Mouse (Mus musculus) v-Abl transformed pro-B cells (cell line): Measurements from ENCODE around the gene 4931422A03Rik.
"Not testable (repeated sequence)": the region's sequence is repeated elsewhere in the genome, so short reads cannot be mapped to it uniquely, and the experiment has no call there.

Source experiments
- in situ Hi-C, 2 experiments: fragments of 400-800 bp; cut with MboI; formaldehyde crosslinking; loops; one replicate each; pipeline ENCODE4 v1.15.1; 2025; ENCODE audit not compliant: unreplicated experiment in 2 of 2

The 4931422A03Rik gene

DNA sequence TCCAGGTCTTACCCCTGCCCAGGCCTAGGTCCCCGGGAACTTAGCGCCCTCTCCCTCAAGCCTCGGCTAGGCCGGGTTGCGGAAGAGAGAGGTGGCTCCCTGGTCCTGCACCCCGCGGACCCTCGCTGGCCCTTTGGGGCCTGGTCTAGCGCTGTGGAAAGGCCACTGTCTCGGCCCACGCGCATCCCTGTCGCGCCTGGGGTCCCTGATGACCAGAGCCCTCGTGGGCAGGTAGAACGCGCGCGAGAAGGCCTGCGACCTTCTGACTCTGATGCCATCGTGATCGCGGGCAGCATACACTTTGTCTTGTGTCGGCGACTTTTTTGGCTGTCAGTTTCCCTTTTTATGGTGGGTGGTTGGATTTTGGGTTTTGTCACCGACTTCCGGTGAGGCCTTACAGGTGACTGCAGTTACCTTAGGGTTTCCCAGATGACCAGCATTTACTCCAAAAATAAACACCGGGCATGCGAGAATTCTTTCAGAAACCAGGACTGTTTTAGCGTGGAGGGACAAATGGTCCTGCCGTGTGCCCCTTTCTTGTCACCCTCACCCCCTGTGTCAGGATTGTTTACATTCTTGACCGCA is at the start of gene 4931422A03Rik:
4931422A03Rik (minus strand) TSS at position 223 of the 585 bp plus-strand sequence.
- in situ Hi-C loops = loop anchor here in 1 of 2 experiments (25.0 kb wide), 1 partner anchor 559 kb away; the partner anchor contains the start of gene Cstf3

DNA sequence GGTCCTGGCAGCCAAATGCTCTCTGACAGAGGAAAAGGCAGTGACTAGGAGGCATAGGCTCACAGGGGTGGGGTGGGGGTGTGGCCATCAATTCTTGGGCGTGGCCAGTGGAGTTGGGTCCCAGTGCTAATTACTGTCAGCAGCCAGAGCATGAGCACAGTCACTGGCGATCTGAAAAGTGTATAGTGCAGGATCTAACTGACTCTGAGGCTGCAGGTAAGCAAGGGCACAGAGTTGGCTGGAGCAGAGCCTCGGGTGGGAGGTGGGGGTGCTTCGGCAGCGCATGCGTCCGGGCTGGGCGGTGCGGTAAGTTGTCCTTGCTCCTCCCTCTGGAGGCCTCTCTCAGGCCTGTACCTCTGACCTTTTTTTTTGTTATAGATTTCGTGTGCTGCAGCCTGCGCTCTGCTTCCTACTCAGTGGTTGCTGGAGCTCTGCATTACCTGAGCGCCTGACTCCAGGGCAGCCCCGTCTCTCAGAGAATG is 41.6 kb upstream of the 4931422A03Rik start, which contains the start of gene Cd59b:
Cd59b (plus strand) TSS at position 146 of the 482 bp plus-strand sequence.
- in situ Hi-C loops = no loop called here

DNA sequence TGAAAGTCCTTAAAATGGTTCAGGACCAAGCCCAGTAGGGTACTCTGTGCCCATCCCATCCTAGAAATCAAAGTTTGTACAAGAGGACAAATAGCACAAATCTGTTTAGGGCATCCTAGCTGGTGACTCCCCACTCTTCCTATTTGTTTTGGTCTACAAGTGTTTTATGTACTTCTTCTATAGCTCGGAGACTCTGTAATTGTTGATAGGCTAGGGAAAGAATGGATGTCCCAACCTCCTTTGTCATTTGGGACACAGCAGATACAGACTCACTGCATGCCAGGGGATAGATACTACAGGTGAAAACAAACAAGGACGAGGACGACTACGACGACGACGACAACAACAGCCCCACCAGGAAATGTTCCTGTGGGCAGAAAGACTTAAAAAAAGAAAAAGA is 40.3 kb upstream of the 4931422A03Rik start, which contains the start of gene Gm10799:
Gm10799 (minus strand) TSS at position 101 of the 400 bp plus-strand sequence.
- in situ Hi-C loops = not testable (repeated sequence)

DNA sequence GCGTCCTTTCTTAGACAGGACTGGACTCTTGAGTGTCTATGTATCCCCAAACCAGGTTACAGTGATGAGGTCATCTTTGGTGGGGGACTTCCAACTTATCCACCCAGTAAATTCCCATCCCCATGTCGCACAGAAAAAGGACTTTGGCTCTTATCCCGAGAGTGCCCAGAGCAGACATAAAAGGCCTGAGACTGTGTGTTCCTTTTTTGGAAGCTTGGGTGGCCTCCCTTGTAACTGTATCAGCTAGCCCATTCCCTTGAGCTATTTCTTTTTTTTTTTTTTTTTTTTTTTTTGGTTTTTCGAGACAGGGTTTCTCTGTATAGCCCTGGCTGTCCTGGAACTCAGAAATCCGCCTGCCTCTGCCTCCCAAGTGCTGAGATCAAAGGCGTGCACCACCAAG is 37.4 kb upstream of the 4931422A03Rik start, which contains the start of gene Gm10912:
Gm10912 (plus strand) TSS at position 301 of the 400 bp plus-strand sequence.
- in situ Hi-C loops = not testable (repeated sequence)

DNA sequence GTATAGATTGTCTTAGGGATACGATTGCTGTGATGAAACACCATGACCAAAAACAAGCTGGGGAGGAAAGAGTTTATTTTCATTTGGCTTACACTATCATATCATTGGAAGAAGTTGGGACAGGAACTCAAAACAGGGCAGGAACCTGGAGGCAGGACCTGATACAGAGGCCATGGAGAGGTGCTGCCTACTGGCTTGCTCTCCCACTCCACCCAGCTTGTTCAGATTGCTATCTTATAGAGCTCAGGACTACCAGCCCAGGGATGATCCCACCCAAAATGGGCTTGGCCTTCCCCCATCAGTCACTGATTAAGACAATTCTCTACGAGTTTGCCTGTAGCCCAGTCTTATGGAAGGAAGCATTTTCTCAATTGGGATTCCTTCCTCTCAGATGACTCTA is 36.0 kb upstream of the 4931422A03Rik start:
- in situ Hi-C loops = no loop called here

DNA sequence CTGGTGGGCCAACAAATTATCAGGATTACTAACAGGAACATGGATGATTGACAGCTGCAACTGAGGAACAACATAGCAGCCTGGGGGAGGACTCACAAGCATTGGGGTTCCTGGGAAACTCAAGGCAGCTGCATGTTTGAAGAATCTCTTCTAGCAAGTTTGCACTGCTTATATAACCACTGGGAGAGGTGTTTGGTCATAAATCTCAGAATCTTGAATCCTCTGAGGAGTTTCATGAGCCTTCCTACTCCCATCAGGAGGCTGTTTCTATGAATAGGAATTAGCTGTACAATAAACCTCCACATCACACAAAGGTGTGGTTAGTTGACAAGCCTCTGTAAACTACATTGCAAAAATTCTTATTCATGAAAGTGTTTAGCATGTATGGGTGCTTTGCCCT is 34.5 kb upstream of the 4931422A03Rik start:
- in situ Hi-C loops = no loop called here

DNA sequence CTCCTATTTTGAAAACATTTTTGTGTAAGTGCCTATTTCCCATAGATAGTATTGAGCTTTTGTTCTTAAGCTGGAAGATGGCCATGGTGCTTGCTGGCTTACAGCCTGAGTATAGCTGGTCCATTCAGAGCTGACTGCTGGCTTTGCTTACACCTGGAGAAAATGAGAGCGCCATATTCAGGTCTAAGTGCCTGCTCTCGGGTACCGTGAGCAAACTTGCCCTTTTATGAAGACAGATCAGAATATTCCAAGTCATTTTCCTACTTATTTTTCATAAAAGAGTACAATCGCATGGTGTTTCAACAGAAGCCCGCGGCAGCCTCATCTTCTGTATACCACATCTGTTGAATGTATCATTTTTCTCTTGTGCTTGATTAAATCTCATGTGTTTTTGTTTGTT is 32.8 kb upstream of the 4931422A03Rik start:
- in situ Hi-C loops = no loop called here

DNA sequence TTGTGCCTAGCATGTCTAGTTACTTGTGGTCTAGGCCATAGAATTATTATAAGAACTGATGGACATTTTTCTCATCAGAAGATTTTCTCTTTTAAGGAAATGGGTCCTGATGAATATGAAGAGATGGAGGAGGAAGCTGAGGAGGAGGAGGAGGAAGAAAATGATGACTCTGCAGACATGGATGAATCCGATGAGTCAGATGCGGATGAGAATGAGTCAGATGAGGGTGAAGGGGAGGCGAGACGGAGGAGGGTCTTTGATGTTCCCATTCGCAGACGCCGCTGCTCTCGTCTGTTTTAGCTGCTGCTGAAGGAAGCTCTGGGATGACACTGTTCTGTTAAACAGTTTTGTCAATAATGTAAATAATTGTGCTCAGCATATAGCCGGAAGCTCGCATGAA is 31.6 kb upstream of the 4931422A03Rik start:
- in situ Hi-C loops = loop anchor here in 1 of 2 experiments (10.0 kb wide), 1 partner anchor 935 kb away; no protein-coding TSS in a partner anchor

DNA sequence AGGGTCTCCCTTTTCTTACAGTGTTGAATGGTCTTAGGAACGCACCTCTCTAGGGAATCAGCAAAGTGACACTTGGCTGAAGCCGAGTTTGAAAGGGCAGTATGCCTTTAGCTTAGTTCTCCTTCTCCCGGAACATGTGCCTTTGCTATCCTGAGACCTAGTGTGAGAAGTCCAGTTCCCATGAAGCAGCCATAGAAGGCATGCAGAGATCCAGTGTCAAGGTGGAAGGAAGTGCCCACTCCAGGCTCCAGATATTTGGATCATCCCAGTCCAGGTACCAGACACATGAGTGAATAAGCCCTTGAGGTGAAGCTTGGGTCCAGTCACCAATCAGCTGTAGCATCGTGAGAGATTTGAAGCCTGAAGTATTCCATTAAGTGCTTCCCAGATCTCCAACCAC is 30.8 kb upstream of the 4931422A03Rik start:
- in situ Hi-C loops = loop anchor here in 1 of 2 experiments (10.0 kb wide), 1 partner anchor 936 kb away; no protein-coding TSS in a partner anchor

DNA sequence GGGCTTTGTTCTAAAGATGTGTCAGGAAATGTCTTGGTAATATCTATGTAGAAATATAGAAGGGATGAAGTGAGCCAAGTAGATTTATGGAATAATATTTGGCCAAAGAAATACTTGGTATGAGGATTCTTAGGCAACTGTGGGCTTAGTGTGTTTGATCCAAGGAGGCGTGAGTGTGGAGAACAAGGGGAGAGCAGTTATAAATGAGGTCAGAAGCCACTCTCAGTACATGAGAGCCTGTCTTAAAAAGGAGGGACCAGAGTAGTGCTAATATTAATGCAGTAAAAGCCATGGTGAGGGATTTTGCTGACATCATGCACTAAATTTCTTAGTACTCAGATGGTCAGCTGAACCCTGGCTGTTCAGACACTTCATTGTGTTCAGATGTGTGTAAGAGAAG is 30.2 kb upstream of the 4931422A03Rik start:
- in situ Hi-C loops = loop anchor here in 1 of 2 experiments (10.0 kb wide), 1 partner anchor 936 kb away; no protein-coding TSS in a partner anchor

DNA sequence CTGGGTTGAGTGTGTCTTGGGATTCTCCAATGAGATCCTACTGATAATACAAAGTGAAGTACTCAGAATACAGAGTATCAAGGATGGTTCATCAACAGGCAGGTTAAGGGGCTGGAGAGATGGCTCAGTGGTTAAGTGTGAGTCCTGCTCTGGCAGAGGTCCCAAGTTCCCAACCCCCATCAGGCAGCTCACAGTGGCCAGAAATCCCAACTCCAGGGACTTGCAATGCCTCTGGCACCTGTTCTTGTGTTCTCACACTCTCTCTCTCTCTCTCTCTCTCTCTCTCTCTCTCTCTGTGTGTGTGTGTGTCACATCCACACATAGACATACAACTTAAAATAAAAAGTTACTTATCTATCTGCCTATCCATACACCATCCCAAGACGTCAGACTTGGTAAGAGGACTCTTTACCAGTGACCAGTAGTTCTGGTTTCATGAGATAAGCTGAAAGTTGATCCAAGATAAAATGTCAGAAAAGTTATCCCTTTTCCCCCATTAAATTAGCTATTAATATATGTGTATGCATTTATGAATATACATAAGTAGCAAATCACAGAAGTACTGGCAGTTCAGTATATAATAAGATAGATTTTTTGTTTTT is 16.4 kb upstream of the 4931422A03Rik start:
- in situ Hi-C loops = loop anchor here in 1 of 2 experiments (10.0 to 25.0 kb wide), 2 partner anchors 390 to 543 kb away; partner anchors contain the start of gene Cstf3

DNA sequence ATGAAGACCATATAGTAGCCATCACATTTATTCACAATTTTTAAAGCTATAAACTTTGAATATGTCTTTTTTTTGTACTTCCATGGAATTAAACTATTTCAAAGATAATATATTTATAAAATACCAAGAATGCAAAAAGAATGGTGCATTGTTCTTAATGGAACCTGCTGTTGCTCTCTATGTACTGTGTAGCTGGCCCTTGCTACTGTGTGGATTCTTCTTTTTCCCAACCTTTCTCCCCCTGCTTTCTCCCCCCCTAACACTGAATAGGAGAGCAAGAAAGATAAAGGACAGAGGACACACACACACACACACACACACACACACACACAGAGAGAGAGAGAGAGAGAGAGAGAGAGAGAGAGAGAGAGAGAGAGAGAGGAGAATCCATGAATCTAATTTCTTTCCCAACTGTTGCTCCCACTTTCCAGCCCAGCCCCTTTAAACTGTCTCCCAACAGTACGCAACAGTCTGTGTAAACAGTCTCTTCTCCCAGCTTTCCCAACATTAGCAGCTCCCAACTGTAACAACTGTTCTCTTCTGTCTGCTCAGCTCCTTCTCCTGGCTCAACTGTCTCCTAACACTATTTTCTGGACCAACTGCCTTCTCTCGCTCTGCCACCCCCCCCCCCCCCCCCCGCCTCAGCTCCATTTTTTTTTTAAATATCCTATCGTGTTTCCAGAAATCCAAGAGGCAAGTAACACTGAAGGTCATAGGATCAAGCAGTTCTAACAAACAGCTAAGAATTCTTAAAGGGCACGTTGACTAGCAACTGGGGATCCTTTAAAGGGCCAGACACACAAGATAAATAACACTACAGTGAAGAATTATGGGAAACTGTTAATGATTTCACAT is 15.7 kb upstream of the 4931422A03Rik start:
- in situ Hi-C loops = loop anchor here in 1 of 2 experiments (10.0 to 25.0 kb wide), 2 partner anchors 391 to 543 kb away; partner anchors contain the start of gene Cstf3

DNA sequence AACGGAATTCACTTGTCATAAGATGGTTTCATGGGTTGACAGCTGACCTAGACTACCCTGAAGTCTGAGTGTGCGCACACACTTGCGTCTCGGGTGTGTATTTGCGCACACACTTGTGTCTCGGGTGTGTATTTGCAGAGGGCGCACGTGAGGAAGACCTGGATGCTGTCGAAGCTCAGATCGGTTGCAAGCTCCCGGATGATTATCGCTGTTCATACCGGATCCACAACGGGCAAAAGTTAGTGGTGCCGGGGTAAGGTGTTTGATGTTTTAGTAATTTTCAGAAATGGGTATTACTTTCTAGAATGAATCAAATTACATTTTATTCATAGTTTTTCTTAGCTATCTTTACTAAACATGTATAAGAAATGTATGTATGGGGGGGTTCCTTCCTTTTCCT is 14.6 kb upstream of the 4931422A03Rik start:
- in situ Hi-C loops = loop anchor here in 1 of 2 experiments (10.0 to 25.0 kb wide), 2 partner anchors 392 to 545 kb away; partner anchors contain the start of gene Cstf3

DNA sequence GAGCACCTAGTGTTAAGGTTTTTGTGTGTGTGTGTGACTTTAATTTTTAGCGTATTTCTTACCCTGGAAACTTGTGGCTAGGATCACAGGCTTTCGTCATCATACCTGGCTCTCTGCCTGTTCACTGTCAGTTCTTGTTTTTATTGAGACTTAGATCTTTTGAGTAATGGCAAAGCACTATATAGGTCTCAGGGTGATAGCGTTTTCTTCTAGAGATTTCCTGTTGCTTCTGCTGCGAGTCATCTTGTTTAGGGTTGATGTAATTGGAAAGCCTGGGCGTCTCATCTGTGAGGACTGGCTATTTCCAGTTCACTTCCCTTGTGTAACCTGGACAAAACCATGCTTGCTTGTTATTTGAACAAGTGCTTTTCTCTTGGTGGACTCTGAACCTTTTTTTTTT is 13.5 kb upstream of the 4931422A03Rik start:
- in situ Hi-C loops = loop anchor here in 1 of 2 experiments (10.0 to 25.0 kb wide), 2 partner anchors 393 to 546 kb away; partner anchors contain the start of gene Cstf3

DNA sequence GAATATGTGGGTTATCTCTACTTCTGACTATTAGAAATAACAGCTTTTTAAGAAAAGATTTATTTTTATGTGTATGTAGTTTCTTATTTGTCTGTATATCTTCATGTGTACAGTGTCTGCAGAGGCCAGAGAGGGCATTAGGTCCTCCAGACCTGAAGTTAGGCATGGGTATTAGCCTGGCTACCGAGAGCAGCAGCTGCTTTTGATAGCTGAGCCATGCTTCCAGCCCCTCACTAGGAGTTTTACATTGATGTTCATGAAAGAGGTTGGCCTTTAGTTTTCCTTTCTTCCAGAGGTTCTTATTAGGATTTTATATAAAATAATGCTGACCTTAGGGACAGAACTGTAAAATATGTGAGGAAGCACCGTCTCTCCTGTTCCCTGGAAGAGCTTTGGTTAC is 10.1 kb upstream of the 4931422A03Rik start:
- in situ Hi-C loops = loop anchor here in 1 of 2 experiments (25.0 kb wide), 1 partner anchor 549 kb away; the partner anchor contains the start of gene Cstf3

DNA sequence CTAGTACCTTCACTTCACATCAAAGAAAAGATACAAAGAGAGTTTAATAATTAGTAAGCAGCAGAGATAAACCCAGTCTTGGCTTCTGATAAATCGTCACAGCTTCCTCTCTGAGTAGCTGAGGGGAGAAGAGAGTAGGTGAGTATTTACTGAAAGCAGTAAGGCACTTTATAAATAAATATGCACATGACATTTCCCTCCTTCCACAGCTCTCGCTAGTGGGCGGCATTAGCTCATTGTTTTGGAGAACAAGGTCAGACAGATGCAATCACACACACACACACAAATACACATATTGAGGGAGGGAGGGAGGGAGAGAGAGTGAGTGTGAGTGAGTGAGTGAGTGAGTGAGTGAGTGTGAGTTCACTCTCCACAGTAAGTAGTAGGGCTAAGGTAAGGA is 8.2 kb upstream of the 4931422A03Rik start:
- in situ Hi-C loops = loop anchor here in 1 of 2 experiments (25.0 kb wide), 1 partner anchor 551 kb away; the partner anchor contains the start of gene Cstf3

DNA sequence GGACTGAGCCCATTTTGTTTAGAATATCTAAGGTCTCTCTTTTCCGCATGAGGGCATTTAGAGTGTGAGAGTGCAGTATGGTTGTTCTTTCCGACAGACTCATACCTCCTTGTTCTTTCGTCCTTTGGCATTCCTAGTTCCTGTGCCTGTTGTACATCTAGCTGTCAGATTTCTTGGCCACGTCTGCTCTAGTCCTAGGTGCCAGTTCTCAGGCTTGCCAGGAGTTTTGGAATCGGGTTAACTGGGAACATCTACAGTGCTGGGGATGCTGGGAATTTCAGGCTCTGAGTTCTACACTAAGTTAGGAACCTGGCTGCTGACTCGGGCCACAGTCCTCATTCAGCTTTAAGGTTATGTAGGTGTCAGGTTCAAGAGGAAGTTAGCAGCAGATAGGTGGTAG is 7.4 kb upstream of the 4931422A03Rik start:
- in situ Hi-C loops = loop anchor here in 1 of 2 experiments (25.0 kb wide), 1 partner anchor 552 kb away; the partner anchor contains the start of gene Cstf3

DNA sequence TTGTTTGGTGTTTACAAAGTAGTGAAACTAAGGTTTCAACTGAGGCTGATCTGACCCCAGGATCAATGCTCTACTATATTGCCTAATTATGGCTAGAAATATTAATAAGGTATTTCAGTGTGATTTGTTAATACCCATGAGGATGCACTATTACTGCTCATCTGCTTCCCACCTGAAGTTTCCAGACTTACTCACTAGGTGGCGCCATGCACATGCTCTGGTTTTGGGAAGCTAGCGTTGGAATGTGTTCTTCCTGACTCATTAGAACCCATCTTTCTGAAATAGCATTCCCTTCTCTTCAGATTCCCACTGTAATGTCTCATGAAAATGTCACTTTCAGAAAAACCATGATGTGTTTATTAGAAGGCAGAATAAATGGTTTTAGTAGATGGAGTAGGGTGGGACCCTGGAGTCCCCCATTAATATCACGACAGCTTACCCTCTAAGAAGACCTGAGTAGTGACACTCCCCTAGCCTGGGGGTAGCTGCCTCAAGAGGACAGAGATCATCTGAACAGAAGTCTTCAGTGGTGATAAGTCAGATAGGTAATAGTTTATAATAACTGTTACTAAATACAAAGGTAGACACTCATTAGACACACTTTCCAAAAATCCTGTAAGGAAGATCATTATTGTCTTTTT is 6.8 kb upstream of the 4931422A03Rik start:
- in situ Hi-C loops = loop anchor here in 1 of 2 experiments (25.0 kb wide), 1 partner anchor 552 kb away; the partner anchor contains the start of gene Cstf3

DNA sequence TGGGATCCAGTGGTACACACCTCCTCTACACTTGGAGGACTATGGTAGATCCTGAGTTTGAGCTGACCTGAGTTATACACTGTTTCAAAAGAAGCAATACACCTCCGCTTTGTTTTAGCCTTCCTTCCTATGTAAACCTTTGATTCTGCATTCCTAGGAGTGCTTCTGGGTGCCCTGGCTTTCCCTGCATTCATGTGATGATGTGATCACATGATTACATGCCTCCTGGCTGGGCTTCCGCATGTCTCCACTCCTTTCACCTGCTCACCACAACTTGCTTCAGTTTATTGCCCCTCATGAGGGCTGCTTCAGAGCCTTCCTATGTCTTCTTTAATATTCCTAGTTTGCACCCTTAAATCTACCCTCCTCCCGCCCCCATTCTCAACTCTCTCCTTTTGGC is 3.9 kb upstream of the 4931422A03Rik start:
- in situ Hi-C loops = loop anchor here in 1 of 2 experiments (25.0 kb wide), 1 partner anchor 555 kb away; the partner anchor contains the start of gene Cstf3
